Mouse (Mus musculus) T-helper 1 cell (primary cell): ENCODE results near the gene Ppp2ca.
"Not testable (repeated sequence)": the region's sequence is repeated elsewhere in the genome, so short reads cannot be mapped to it uniquely, and the experiment has no call there.

ENCODE experiments used
- in situ Hi-C: fragments of 300-600 bp; cut with MboI, MseI; formaldehyde crosslinking; loops from one replicate; pipeline ENCODE4 v1.15.1; 2025; ENCODE audit warnings: high pct_unique_total_duplicates

Ppp2ca gene

DNA sequence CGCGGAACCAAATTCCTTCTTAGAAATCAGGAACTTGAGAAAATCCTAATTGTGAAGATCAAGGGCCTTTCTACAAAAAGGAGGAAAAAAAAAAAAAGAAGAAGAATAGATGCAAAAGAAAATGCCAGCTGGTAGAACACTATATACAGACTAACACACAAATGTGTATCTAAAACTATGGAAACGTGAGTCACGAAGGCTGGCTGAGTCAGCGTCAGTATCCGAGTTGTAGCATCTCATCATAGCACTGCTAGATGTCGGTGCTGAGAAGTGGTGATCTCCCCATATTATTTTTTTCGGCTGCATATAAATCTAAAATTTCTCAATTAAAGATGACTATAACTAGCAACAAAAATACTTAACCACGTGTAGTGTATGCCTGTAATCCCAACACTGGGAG lies 7.2 kb upstream of the Ppp2ca start:
- in situ Hi-C loops = no loop called here

DNA sequence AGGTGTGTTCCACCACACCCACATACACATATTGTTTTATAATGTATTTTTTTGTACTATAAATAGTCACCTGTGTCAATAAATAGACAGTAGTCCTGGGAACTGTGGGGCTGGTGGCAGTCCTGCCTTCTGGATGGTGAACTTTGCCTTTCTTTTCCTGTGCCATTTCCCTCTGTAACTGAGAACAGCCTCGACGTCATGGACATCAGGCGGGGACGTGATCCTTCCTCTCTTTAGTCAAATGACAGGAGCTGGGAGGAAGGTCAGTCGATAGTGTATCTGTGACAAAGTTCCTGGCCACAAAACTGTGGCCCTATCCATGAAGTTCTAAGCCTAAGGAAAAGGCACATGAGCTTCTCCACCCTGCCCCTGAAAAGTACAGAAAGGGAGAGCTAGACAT lies 3.9 kb upstream of the Ppp2ca start:
- in situ Hi-C loops = no loop called here

DNA sequence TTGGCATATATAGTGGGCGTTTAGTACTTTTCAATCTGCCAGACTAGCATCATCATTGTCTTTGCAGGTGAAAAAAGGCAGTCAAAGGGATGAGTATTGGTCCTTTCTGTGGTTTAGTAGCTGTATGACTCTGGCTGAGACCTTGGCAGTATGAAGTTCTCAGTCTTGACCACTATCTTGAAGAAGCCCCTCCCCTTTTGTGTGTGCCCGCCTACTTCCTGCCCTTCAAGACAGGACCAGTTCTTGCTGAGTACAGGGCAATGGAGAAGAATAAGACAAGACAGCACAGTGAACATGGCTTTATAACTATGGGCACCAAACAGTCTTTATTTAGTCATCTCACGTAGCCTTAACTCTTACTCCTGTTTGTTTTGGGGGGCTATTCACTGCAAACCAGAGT lies 1.5 kb upstream of the Ppp2ca start:
- in situ Hi-C loops = no loop called here

DNA sequence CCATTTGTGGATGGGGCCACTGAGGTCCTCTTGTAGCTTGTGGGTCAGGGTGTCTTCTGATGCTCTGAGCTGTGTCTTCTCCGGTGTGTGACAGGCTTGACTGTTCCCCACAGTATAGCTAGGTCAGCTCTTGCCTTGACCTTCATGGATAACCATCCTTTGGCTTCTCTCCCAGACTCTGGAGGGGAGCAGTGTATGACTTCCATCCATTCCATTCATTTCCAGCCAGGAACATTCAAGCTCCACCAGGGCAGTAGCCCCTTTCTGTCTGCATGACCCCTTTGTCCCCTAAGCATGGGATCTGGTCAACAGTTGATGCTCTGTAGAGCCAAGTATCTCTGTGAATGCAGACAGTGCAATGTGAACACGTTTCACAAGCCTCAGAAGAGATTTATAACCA lies 885 bp upstream of the Ppp2ca start:
- in situ Hi-C loops = no loop called here

DNA sequence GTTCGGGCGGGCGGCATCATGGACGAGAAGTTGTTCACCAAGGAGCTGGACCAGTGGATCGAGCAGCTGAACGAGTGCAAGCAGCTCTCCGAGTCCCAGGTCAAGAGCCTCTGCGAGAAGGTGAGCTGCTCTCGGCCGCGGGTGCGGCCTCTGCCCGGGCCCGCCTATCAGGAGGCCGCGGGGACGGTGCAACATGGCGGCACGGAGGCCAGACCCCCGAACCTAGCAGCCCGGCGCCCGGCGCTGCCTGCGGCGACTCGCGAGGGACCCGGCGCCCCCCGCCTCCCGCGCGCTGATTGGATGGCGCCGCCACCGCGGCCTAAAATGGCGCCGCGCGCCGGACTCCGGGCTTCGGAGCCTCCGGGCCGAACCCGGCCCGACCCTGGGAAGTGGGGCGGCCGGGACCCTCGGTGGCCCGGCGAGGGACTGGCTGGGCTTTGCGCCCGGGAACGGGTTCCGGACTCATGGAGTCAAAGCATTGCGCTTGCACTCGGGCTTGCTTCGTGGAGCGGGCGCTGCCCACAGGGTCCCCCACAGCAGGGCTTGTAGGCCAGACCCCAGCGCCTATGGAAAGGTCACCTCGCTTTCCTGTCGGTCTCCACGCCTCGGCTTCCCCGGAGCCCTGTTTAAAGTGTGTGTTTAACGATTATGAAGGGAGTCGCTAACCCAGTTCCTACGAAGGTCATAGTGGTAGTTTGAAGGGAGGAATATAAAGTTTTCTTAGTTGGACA lies 715 bp downstream of the Ppp2ca start:
- in situ Hi-C loops = no loop called here

DNA sequence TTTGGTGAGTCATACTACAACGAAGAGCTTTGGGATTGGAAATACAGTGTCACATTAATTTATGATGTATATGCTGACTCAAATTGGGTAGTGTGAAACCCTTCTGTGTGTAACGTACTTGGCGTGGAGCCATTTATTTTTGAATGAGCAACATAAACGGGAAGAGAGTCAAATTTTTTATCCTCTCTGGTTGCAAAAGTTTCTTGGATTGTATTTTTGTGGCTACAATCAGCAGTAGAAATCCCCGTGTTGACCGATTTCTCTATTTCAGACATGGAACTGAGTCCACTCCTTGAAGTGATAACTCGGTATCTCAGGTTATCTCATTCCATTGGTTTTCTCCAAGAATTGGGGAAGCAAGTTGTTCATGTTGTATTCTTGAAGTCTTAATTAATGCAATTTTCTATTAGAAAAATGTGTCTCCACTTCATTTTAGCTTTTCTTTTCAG lies 1.3 kb downstream of the Ppp2ca start:
- in situ Hi-C loops = no loop called here

DNA sequence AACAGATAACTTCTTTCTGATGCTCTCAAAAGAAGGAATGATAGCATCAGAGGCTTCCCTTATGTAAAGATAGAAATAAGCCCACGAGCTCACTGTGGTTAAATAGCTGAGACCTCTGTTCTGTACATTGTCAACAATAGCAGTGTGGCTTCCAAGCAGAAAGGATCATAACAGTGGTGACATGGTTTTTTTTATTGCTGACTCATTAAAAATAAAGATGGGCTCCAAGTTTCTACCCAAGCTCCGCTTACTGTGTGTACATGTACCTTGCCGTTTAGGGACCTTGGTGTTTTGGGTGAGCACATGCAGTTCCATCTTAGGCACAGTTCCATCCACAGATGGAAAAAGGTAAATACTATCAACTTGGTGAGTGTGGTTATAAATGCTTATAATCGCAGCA lies 4.5 kb downstream of the Ppp2ca start:
- in situ Hi-C loops = no loop called here

DNA sequence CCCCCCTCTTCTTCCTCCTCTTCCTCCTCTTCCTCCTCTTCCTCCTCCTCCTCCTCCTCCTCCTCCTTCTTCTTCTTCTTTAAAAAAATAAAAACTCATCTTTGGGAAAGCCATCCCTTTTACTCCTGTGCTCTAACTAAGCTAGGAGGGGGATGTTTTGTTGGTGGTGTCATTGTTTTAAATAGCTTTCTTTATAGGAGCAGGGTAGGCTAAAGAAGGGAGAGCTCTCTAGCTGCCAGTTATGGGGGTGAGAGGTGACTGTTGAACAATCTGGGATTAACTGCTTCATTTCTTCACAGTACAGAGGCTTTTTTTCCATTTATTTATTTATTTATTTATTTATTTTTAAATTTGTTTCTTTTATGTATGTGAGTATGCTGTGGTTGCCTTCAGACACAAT lies 7.0 kb downstream of the Ppp2ca start:
- in situ Hi-C loops = no loop called here

DNA sequence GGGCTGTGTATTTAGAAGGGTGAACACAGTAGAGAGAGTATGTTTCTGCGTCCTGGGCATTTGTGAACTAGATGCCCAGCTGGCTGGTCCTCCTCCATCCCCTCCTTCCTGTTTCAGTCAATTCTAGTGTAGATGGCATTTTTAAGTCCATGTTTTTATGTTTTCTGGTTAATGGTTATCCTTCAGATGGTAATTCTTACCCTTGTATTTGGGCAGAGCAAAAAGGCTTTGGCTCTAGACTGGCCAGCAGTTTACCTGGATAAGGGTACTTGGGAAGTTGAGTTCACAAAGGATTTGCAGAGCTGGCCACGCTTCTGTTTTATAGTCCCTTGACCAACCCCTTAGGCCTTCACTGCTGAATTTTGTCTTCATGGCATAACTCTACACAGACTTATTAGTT lies 7.6 kb downstream of the Ppp2ca start:
- in situ Hi-C loops = no loop called here

DNA sequence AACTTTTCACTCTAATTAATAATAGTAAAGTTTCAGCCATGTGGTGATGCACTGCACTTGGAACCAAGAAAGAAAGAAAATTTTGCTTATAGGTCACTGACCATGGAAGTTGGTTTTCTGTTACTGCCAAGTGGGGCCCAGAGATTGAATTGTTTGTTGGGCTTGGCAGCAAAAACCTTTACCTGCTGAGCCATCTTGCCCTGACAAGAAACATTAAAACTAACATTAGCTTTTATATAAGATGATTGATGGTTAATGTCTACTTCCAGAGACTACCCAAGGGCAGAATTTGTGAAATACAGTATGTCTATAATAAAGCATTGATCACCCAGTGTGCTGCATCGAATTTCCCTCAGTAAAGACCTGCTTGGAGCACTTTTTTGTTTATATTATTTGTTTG lies 8.0 kb downstream of the Ppp2ca start:
- in situ Hi-C loops = no loop called here

DNA sequence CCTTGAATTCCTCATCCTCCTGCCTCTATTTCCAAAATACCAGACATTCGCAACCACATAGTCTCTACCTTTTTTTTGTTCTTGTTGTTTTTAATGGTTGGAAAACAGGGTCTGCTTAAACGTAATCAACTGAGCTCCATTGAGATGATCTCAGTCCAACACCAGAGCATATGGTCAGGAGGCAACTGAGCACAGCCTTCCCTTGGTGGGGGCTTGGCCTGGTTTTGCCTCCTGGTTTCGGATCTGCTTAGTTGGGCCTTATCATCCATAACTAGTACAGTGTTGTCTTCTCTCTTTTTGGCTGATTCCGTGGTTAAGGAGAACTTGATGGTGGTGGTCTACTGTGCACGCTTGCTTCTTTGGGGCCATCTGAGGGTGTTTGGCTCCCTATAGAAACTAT lies 10.3 kb downstream of the Ppp2ca start:
- in situ Hi-C loops = no loop called here

DNA sequence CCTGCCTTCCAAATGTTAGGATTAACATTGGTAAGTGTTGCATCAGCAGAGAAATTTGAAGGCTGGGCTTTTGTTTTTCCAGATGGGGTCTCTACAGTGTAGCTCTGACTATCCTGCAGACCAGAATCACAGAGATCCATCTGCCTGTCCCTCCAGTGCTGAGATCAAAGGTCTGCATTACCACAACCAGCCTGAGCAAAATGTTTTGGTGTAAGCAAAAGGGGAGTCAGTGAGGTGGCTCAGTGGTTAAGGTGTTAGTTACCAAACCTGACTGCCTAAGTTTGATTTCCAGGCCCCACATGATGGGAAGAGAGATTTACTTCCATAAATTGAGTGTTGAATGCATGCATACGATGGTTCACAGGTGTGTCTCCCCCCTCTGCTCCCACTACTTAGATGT lies 10.9 kb downstream of the Ppp2ca start:
- in situ Hi-C loops = no loop called here

DNA sequence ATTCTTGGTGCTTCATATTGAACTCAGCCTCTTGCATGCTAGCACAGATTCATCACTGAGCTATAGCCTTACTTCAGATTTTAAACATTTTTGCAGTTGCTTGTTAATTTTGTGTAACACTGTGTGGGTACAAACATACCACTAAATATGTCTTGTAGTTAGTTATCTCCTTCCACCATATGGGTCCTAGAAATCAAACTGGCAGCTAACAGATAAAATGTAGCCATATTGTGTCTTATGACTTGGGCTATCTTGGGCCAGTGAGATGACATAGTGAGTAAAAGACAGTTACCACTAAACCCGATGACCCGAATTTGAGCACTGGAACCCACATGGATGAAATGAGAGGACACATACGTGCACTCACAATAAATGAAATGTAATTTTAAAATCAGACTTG lies 17.0 kb downstream of the Ppp2ca start:
- in situ Hi-C loops = loop anchor here (5.0 kb wide), 1 partner anchor 58 kb away; no protein-coding TSS in a partner anchor

DNA sequence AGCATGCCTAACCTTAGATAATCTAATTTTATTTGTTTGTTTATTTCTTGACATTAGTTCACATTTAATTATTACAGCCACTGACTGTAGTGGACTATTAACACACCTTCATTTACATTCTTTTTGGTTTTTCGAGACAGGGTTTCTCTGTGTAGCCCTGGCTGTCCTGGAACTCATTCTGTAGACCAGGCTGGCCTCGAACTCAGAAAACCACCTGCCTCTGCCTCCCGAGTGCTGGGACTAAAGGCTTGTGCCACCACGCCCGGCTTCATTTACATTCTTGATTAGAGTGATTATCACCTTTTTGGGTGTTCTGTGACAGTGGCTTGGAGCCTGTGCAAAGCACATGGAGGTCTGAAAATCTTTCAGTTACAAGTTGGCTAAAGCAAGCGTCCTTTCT lies 17.6 kb downstream of the Ppp2ca start:
- in situ Hi-C loops = loop anchor here (5.0 kb wide), 1 partner anchor 59 kb away; no protein-coding TSS in a partner anchor

DNA sequence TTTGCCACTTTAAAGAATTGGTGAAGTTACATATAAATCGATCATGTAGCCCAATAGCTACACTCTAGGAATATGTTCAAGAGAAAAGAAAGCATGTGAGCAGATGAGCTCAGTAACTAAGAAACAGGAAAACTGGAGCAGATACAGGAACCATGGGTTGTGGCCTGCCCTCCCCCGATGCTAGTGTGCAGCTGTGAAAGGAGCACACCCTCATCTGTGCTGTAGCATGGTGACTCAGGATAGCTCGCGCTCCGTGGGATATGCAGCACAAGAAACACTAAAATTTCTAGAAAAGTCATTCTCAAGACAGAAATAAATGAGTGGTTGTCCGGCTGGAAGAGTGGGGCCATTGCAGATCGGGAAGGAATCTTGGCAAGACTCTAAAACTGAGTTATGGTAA lies 18.7 kb downstream of the Ppp2ca start:
- in situ Hi-C loops = loop anchor here (5.0 kb wide), 1 partner anchor 60 kb away; no protein-coding TSS in a partner anchor

DNA sequence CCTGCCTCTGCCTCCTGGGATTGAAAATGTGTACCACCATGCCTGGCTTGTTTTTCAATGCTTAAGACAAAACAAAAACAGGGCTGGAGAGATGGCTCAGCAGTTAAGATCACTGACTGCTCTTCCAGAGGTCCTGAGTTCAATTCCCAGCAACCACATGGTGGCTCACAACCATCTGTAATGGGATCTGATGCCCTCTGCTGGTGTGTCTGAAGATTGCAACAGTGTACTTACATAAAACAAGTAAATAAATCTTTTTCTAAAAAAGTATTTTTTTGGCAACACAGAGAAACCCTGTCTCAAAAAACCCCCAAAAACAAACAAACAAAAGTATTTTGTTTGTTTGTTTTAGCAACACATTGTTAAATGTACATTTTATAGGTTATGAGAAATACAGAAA lies 21.9 kb downstream of the Ppp2ca start:
- in situ Hi-C loops = not testable (repeated sequence)

DNA sequence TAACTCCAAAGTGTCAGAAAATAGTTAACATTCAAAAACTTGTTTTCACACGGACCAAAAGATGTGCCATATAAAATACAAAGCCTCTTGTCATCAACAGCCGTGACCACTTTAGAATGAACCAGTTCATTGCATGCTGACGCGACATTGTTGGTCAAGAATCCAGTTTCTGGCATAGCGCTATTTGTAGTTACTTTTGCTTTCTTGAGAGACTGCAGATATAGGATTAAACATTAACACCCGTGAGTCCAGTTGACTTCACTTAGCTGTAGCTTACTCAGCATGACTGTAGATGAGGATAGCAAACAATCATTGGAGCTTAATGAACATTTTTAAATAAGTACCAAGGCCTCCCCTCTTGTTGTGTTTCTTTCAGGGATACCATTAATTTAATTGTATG lies 23.6 kb downstream of the Ppp2ca start:
- in situ Hi-C loops = no loop called here

DNA sequence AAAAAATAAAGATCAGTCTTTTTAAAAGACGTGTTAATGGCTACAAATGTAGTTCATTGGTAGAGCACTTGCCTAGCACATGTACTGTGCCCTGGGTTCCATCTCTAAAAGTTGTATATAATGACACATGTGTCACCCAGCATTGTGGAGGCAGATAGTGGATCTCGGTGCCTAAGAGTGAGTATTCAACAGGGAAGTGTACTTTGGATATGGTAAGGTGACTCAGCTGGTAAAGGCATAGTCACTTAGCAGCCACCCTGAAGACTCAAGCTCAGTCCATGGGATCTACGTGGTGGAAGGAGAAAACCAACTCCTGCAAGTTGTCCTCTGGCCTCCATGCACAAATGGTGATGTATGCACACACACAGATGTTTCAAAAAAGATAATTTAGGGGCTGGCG lies 26.0 kb downstream of the Ppp2ca start:
- in situ Hi-C loops = no loop called here

DNA sequence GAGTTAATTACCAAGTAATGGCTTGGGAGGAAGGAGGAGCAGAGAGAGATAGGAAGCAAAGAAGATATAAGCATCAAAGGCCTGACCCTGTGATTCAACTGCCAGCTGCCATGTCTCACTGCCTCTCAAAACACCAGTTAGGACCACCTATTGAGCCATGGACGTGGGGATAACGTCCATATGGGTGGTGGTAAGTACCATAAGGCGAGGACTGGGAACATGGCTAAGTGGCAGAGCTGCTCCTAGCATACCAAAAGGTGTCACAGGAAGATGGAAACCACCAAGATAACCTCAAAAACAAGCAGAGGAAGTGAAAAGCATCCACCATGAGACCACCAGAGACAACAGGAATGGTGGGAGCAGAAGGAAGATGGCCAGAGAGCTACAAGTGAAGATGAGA lies 28.7 kb downstream of the Ppp2ca start:
- in situ Hi-C loops = no loop called here

DNA sequence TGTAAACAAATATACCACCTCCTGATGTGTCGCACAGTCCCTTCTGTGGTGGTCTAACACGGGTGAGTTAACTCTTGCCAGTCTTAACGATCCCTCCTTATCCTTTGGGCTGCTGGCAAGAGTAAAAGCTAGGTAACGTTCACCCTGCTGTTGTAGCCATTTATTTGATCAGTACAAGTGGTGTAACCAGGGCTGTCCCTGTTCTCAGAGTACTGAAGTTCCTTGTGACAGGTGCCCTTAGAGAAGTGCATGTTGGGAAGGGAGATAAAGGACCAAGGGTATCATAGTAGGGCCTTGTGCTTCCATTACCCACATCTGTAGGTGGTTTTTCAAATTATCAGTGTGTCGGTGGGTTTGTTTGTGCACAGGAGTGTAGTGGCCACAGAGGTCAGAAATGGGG lies 29.3 kb downstream of the Ppp2ca start:
- in situ Hi-C loops = no loop called here

DNA sequence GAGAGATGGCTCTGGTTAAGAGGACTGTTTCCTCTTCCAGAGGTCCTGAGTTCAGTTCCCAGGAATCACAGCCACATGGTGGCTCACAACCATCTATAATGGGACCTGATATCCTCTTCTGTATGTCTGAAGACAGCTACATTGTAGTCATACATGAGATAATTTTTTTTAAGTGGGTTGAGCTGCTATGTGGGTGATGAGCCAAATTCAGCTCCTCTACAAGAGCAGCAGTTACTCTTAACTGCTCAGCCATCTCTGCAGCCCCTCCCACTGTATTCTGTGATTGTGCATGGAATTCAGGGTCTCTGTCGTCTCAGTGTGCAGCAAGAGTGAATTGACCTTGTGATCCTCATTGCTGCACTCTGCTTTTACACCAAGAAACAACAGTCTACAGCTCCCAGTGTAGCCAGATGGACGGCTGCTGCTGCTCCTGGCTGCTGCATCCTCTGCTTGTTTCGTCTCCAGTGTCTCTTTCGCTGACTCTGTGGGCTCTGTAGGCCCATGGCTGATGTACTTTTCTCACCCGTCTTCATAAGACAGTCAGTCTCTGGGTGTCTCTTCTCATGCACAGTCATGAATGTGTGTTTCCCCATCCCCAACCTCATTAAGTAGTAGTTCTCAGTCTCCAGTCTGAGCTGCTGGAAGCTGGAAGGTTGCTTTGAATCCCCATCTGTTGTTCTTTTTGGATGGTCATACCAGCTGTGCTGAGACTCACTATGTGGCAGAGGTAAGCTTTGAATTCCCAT lies 30.0 kb downstream of the Ppp2ca start:
- in situ Hi-C loops = no loop called here

DNA sequence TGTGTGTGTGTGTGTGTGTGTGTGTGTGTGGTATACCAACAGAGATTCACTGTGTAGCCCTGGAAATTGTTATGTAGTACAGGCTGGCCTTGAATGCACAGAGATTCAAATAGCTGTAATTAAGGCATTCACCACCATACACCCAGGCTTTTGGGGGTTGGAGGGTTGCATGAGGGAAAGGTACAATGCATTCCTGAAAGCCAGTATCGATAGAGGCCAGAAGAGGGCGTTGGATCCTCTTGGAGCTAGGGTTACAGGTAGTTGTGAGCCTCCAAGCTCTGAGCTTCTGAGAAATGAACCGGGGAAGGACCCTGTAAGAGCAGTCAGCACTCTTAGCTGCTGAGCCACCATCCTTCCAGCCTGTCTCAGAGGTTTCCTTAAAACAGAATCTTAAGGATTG lies 30.7 kb downstream of the Ppp2ca start:
- in situ Hi-C loops = no loop called here
